Mouse (Mus musculus): Measurements from ENCODE around the gene Fbxl13. TPM values are rescaled to one million over a fixed set of nuclear protein-coding genes. Genes with fewer than 3 reads are reported as not detected.

Fbxl13 gene
- polyA plus RNA-seq, 1 experiment, result not detected

DNA sequence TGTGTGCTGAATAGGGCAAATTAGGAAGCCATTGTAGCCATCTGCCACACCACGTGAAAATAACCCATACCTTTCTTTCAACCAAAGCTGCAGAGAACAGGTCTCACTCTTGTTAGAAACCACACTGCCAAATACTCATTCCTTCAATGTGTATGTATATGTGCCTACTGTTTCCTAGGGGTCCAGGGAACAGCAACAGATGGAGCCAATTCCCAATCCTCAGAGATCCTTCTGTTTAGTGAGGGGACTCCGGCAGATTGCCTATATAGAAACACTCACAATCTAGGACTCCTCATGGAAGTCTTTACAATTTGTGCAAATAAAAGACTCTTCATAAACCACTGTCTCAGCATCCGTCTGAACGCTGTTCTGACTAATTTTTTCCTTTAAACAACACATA lies 127.2 kb downstream of the Fbxl13 start:
- TF ChIP-seq GATA1 (IDR thresholded peaks at IDR 0.05; ENCODE audit: low read length), result no peak

DNA sequence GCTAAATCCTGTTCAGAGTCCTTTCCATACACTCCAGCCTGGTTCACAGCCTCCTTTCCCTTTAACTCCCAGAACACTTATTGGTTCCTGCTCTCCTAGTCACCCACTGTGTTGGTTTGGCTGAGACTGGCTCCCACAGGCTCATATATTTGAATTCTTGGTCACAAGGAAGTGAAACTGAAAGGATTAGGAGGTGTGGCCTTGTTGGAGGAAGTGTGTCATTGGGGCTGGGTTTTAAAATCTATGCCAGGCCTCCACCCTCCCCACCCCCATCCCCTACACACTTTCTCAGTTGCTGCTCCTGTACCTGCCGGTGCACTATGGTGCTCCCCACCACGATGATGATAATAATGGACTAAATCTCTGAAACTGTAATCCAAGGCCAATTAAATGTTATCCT lies 127.9 kb downstream of the Fbxl13 start:
- TF ChIP-seq GATA1 (IDR thresholded peaks at IDR 0.05; ENCODE audit: low read length), result no peak

DNA sequence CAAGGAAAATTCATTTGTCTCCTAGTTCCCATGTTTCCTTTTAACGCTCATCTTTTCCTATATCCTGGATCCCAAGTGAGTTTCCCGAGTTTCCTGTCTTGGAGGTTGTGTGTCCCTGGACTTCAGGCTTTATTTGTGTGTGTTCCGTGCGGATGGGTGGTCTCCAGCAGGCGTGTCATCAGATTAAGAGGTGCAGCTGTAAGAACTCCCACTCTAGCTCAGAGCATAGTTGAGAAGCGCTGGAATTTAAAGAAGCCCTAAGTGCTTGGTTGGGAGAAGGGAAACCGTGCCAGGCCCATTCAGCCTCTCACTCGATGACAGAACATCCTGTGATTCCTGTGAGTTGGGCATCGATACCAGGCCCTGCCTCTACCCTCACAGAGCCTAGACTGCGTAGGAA lies 132.1 kb downstream of the Fbxl13 start:
- no peak for TF ChIP-seq GATA1 (IDR thresholded peaks at IDR 0.05; ENCODE audit: low read length)

DNA sequence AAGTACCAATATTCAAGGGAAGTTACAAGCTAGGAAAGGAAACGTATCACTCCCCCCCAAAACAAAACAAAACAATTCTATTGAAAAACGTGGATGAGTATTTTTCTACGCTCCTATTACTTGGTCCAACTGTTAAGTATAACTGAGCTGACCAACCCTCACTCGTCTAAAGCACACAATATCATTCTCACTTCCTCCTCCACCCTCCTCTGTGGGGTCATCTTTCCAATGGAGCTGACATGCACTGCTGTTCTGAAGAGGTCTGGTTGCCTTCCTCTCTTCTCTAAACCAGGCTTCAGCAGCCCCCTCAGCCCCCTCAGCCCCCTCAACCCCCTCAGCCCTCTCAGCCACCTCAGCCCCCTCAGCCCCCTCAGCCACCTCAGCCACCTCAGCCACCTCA lies 135.6 kb downstream of the Fbxl13 start:
- TF ChIP-seq GATA1 (IDR thresholded peaks at IDR 0.05; ENCODE audit: low read length), result no peak

DNA sequence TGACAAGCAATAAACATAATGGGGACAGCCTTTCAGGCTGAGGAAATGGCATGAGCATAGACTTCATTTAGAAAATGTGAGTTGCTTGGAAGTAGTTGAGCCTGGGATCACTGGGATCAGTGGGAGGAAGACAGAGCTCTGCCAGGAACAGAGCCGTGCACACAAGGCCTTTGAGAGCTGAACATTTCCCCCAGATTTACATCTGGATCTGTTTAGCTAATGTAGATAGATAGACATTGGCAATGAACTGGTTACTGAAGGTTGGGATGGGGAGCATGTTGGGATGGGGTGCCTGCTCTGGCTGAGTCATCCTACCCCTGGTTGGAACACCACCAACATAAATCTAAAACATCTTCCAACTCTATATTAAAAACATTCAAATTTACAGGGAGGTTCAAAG lies 138.5 kb downstream of the Fbxl13 start:
- TF ChIP-seq GATA1 (IDR thresholded peaks at IDR 0.05; ENCODE audit: low read length), result no peak

DNA sequence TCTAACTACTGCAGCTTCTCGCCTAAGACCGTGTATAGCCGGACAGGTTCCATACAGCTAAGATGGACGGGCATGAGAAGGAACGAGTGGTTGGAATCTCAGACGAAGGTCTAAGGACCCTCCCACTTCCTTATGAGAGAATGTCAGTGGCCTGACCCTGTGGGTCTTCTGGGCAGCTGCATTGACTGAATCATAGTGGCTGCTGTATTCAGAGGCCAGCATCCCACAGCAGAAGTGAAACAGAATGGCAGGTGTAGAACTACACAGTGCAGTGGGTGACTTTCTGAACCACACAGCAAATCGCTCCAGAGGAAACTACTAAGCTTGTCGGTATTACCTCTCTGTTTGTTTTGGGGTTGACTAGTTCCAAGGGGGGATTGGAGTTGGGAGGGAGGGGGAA lies 140.3 kb downstream of the Fbxl13 start:
- no peak for TF ChIP-seq GATA1 (IDR thresholded peaks at IDR 0.05; ENCODE audit: low read length)

DNA sequence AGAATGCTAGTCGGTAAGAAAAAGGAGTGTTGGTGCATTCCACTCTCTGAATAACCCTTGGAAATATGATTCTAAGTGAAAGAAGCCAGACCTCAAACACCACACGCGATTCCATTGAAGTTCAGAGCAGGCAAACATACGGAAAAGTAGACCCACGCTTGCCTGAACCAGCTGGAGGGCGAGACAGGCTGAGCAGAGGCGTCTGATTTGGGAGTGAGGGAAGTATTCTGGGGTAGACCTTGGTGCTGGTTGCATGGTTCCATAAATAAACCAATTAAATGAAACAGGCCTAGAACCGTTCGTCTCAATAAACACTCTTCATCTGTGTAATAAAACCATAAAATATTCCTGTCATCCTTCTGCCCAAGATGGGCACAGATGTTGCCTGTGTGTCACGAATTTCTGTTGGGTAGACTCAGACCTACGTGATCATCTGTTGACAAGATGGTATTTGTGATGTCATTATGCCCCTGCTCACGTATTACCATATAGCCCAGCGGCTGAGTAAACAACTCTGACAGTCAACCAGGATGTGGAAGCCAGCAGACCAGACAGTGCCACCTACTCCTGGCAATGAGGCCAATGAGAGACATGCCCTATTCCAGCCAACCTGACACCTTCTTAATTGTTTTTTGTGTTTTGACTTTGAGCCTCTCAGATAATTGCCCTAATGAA lies 142.4 kb downstream of the Fbxl13 start:
- TF ChIP-seq GATA1 (IDR thresholded peaks at IDR 0.05; ENCODE audit: low read length), result no peak

DNA sequence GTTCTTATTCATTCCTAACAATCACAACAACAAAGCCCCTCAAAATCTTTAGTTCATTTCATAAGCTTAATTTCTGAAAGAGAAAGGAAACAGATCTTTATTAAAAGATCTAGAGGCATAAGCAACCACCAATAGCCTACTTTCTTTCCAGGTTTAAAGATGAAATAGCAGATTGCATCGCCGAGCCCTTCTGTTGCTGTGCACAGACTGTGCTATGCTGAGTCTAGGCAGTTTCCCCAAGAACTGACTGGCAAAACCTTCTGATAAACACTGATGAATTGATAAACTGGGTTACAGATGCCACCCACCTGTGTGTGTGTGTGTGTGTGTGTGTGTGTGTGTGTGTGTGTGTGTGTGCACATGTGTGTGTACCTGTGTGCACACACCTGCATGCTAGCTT lies 144.5 kb downstream of the Fbxl13 start:
- TF ChIP-seq GATA1 (IDR thresholded peaks at IDR 0.05; ENCODE audit: low read length), result no peak

DNA sequence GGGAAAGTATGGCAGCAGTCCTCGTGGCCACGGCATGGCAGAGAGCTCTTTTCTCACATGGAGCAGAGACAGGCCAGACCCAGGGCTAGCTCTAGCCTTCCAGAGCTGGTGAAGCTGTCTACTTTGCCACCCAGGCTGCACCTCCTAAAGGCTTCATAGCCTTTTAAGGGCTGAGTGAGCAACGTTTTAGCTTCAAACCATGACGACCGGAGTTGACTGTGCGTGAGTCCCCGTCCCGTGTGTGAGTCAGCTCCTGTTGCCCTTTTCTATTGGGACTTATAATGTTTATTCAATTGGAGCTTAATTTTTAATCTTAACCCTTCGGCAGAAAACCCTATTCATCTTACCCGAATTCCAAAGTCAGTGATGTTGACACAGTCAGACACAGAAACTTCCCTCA lies 145.3 kb downstream of the Fbxl13 start:
- TF ChIP-seq GATA1 (IDR thresholded peaks at IDR 0.05; ENCODE audit: low read length), result no peak

DNA sequence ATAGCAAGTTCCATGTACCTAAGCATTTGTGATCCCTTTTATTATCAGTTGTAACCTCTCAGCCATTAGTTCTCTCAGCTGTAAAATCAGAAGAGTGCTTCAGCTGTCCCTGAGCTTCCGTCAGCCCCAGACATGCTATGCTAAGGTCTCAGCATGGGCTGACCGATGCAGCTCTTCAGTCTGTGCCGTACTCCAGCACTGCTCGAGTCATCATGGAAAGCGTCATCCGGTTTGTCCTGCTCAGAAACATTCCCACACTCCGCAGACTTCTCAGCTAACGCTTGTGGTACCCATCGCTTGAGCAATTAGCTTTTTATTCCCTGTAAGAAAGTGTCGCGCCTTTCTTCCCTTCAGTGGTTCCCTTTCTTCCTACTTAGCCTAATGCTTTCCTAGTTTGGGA lies 146.5 kb downstream of the Fbxl13 start:
- no peak for TF ChIP-seq GATA1 (IDR thresholded peaks at IDR 0.05; ENCODE audit: low read length)

DNA sequence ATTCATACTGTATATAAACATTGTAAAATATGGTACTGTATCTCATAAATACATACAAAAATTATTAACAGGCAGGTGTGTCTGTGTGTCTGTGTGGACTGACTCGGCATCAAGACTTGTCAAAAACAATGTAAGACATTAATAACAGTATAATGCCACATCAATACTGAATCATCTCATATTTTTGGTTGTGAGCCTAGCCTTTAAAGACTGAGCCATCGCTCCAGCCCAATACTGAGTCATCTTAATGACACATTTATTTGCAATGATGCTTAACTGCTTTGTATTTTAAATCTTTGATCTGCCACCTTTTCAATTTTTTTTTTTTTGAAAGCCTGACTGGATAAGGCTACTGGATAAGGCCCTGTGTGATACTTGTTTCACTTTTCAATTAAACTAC lies 146.9 kb downstream of the Fbxl13 start:
- TF ChIP-seq GATA1 (IDR thresholded peaks at IDR 0.05; ENCODE audit: low read length), result no peak

DNA sequence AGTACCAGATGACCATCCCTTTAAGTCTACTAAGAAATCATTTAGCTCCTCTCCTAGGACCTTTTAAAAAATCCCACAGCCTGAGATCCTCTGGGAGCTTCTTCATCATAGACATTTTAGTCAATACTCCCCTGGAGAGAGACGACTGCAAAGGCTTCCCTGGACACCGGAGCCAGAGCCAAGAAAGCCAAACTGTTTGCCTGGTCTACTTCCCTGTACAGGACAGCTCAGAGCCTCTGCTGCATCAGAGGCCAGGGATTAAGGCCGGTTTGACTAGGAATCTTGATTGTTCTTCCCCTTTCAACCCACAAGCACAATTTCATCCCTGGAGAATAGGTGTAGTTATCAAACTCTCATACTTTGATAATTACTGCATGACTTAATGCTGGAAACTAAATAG lies 148.6 kb downstream of the Fbxl13 start:
- no peak for TF ChIP-seq GATA1 (IDR thresholded peaks at IDR 0.05; ENCODE audit: low read length)

DNA sequence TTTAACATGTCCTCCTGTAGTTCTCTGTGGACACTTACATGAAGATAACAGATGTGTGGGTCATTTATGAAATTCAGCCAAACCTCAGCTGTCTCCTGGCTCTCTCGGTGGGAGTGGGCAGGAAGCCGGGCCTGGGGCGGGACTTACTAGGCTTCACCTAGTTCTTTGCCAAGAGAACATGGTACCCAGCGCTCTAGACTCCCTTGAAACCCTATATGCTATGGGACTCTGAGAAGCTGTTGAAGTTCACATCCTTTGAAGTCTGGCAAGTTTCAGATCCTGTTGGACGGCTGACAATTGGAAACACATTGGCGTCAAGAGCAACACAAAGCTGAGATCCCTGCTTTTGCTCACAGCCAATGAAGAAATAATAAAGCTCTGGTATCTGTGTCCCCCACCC lies 149.1 kb downstream of the Fbxl13 start:
- no peak for TF ChIP-seq GATA1 (IDR thresholded peaks at IDR 0.05; ENCODE audit: low read length)

DNA sequence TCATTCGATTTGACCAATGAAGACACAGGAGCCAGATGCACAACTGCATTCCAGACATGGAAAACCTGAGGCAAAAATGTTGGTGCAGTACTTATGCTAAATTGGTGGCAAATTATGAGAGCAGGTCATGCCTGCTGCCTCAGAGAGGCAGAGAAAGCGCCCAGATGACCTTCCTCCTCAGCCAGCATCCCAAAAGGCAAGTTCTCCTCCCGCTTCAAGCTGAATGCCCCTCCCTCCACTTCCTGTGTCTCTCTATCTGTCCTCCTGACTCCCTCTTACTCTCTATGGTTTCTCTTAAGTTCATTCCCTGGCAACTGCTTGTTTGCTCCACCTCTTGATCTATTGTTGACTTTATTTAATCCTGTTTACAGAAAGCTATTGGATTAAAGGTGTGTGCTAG lies 150.7 kb downstream of the Fbxl13 start:
- no peak for TF ChIP-seq GATA1 (IDR thresholded peaks at IDR 0.05; ENCODE audit: low read length)

DNA sequence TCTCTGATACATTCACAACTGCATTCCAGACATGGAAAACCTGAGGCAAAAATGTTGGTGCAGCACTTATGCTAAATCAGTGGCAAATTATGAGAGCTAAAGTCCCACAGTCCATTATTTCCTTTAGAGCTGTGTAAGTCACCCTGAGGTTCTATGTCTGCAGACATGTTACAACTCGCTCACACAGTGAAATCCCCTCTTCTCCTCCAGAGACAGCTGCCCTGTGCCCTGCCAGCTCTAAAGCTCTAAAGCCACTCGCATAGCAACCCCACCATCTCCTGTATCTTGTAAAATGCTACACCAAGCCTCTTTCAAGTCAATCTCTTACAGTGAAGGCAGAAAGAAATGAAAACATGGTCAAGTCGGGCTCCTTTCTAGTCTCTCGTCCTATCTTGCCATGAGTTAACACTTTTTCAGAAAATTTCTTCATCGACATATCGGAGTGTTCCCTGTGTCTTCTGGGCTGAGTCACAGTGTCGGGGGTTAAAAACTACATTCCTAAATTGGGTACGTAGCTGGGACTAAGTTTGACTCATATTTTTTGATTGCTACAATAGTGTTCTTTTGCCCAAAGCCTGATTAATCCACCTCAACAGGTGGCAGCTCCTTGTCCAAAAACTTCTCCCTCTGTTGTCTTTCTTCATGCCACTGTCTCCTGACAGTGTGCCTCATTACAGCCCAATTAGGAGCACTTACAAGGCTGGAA lies 152.0 kb downstream of the Fbxl13 start:
- no peak for TF ChIP-seq GATA1 (IDR thresholded peaks at IDR 0.05; ENCODE audit: low read length)

DNA sequence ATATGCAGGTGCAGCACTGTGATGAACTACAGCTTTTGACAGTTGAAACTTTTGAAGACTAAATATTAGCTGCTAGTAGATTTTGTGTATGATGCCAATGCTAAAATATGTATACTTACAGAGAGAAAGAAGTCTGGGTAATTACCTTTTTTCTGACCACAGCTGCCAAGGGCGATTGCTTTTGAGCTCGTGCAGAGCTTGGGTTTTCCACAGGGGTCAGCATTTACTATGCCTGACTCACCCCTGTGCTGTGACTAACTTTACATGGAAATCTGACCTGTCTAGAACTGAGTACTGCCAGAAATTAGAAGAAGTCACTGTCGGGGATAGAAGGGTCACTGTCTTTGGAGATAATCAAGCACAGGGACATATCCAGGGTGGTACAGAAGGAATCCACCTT lies 153.2 kb downstream of the Fbxl13 start:
- TF ChIP-seq GATA1 (IDR thresholded peaks at IDR 0.05; ENCODE audit: low read length), result no peak

DNA sequence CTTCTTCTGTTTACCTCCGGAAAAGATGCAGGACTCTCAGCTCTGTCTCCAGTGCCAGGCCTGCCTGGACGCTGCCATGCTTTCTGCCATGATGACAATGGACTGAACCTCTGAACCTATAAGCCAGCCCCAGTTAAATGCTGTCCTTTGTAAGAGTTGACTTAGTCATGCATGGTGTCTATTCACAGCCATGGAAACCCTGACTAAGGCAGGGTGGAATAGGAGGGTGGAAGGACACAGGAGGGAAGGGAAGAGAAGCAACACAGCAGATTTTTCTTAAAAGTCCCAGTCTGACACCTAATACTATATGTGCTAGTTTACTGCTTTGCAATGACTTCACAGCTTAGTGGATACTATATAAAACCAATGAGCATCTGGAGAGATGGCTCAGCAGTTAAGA lies 154.0 kb downstream of the Fbxl13 start:
- TF ChIP-seq GATA1 (IDR thresholded peaks at IDR 0.05; ENCODE audit: low read length), result no peak

Data from G1E-ER4 (cell line).